Mouse (Mus musculus): ENCODE results near the gene Arhgap45. TPM values are rescaled to one million over a fixed set of nuclear protein-coding genes. Genes with fewer than 3 reads are reported as not detected.
A peak's percentile ranks its signal among the peaks of the same experiment; 100 is the strongest.

The Arhgap45 gene
- total and polyA plus RNA-seq, 2 experiments from 2014 or later: 1.6 to 1.7 TPM

- TF ChIP-seq CTCF (IDR thresholded peaks at IDR 0.05): no peak
- H3K4me3 ChIP-seq (ENCODE audit: low read depth, low read length): no peak overlapping the region
- no peak overlapping the region for H3K27ac ChIP-seq (ENCODE audit: low read depth, low read length)
- H3K27me3 ChIP-seq (ENCODE audit: insufficient read depth, low read length): no peaks in the 10 kb centered on the region
- no peaks in the 10 kb centered on the region for H3K4me1 ChIP-seq (ENCODE audit: insufficient read depth, low read length)
- no peak overlapping the region for H3K9ac ChIP-seq (replicated peaks; ENCODE audit: low read length, poor library complexity, severe bottlenecking)
- peaks cover 5% of the 10 kb centered on the region for H3K36me3 ChIP-seq (ENCODE audit: insufficient read depth, low read length)
- H3K4me2 ChIP-seq (ENCODE audit: low read depth, low read length, poor library complexity, severe bottlenecking): no peak overlapping the region
- DNase-seq (ENCODE audit: low spot score) (no peak), ATAC-seq (ENCODE audit: low FRiP score) (no peak)
- no peaks in the 10 kb centered on the region for H3K9me3 ChIP-seq (ENCODE audit: low read length)
- 81% methylated on average over 8 of the region's 9 CpGs for WGBS
Measured at GRCm38 (mm10) chr10:80030191-80030590, 13.7 kb downstream of the Arhgap45 start.

GRCm38 (mm10) chr10:80030736-80031135, 14.3 kb downstream of the Arhgap45 start:
- DNase-seq (ENCODE audit: low spot score): no peak
- Histone ChIP-seq H3K4me1 (ENCODE audit: insufficient read depth, low read length) (no peaks in the 10 kb centered on the region), H3K9ac (replicated peaks; ENCODE audit: low read length, poor library complexity, severe bottlenecking) (no peak overlapping the region), H3K4me2 (ENCODE audit: low read depth, low read length, poor library complexity, severe bottlenecking) (no peak overlapping the region), H3K4me3 (ENCODE audit: low read depth, low read length) (no peak overlapping the region), H3K36me3 (ENCODE audit: insufficient read depth, low read length) (peaks cover 11% of the 10 kb centered on the region), H3K27ac (ENCODE audit: low read depth, low read length) (no peak overlapping the region), H3K9me3 (ENCODE audit: low read length) (no peaks in the 10 kb centered on the region), H3K27me3 (ENCODE audit: insufficient read depth, low read length) (no peaks in the 10 kb centered on the region)
- 85% methylated on average over 17 of the region's 17 CpGs for WGBS
- TF ChIP-seq CTCF (IDR thresholded peaks at IDR 0.05): no peak
- no peak for ATAC-seq (ENCODE audit: low FRiP score)

- Histone ChIP-seq H3K9me3 (ENCODE audit: low read length) (no peaks in the 10 kb centered on the region), H3K27me3 (ENCODE audit: insufficient read depth, low read length) (no peaks in the 10 kb centered on the region), H3K36me3 (ENCODE audit: insufficient read depth, low read length) (peaks cover 30% of the 10 kb centered on the region), H3K4me1 (ENCODE audit: insufficient read depth, low read length) (0 out of 2 replicates have a peak, but pooled peaks cover under 1% of the 10 kb centered on the region), H3K27ac (ENCODE audit: low read depth, low read length) (no peak overlapping the region), H3K9ac (replicated peaks; ENCODE audit: low read length, poor library complexity, severe bottlenecking) (no peak overlapping the region), H3K4me2 (ENCODE audit: low read depth, low read length, poor library complexity, severe bottlenecking) (no peak overlapping the region), H3K4me3 (ENCODE audit: low read depth, low read length) (no peak overlapping the region)
- 48% methylated on average over 5 of the region's 5 CpGs for WGBS
- DNase-seq (ENCODE audit: low spot score): no peak
- TF ChIP-seq CTCF (IDR thresholded peaks at IDR 0.05): no peak
- no peak for ATAC-seq (ENCODE audit: low FRiP score)
Measured at GRCm38 (mm10) chr10:80032799-80033480, 16.5 kb downstream of the Arhgap45 start.

- DNase-seq (ENCODE audit: low spot score): peak; percentile 52
- H3K27ac ChIP-seq (ENCODE audit: low read depth, low read length): no peak overlapping the region
Measured at GRCm38 (mm10) chr10:80033511-80034391, 17.3 kb downstream of the Arhgap45 start.

GRCm38 (mm10) chr10:80035148-80035547, 18.7 kb downstream of the Arhgap45 start:
- Histone ChIP-seq H3K4me1 (ENCODE audit: insufficient read depth, low read length) (0 out of 2 replicates have a peak, but pooled peaks cover 9% of the 10 kb centered on the region), H3K36me3 (ENCODE audit: insufficient read depth, low read length) (peaks cover 33% of the 10 kb centered on the region), H3K27ac (ENCODE audit: low read depth, low read length) (no peak overlapping the region), H3K9ac (replicated peaks; ENCODE audit: low read length, poor library complexity, severe bottlenecking) (no peak overlapping the region), H3K4me2 (ENCODE audit: low read depth, low read length, poor library complexity, severe bottlenecking) (no peak overlapping the region), H3K27me3 (ENCODE audit: insufficient read depth, low read length) (no peaks in the 10 kb centered on the region), H3K9me3 (ENCODE audit: low read length) (no peaks in the 10 kb centered on the region), H3K4me3 (ENCODE audit: low read depth, low read length) (no peak overlapping the region)
- TF ChIP-seq CTCF (IDR thresholded peaks at IDR 0.05): no peak
- DNase-seq (ENCODE audit: low spot score) (no peak), ATAC-seq (ENCODE audit: low FRiP score) (no peak)
- 66% methylated on average over 8 of the region's 8 CpGs for WGBS

More at GRCm38 (mm10) chr10:80033511-80034391, 17.3 kb downstream of the Arhgap45 start:
- H3K4me2 ChIP-seq (ENCODE audit: low read depth, low read length, poor library complexity, severe bottlenecking): no peak overlapping the region
- H3K4me3 ChIP-seq (ENCODE audit: low read depth, low read length): no peak overlapping the region
- 0 out of 2 replicates have a peak, but pooled peaks cover 8% of the 10 kb centered on the region for H3K4me1 ChIP-seq (ENCODE audit: insufficient read depth, low read length)
- ATAC-seq (ENCODE audit: low FRiP score): 0 out of 2 replicates have a peak, but pooled peaks have one; percentile 18
- TF ChIP-seq CTCF (IDR thresholded peaks at IDR 0.05): peak; percentile 65
- H3K36me3 ChIP-seq (ENCODE audit: insufficient read depth, low read length): peaks cover 33% of the 10 kb centered on the region
- WGBS: 48% methylated on average over 9 of the region's 9 CpGs
- H3K27me3 ChIP-seq (ENCODE audit: insufficient read depth, low read length): no peaks in the 10 kb centered on the region
- H3K9me3 ChIP-seq (ENCODE audit: low read length): no peaks in the 10 kb centered on the region
- H3K9ac ChIP-seq (replicated peaks; ENCODE audit: low read length, poor library complexity, severe bottlenecking): no peak overlapping the region
